Mouse (Mus musculus) spleen, postnatal 10 days (tissue): ENCODE results near the gene Cyp4f13.

Source experiments
- DNase-seq, 2 experiments: peaks; one replicate each; pipeline ENCODE4 v3.0.0; 2021 to 2022; ENCODE audit warnings: low spot score in 2 of 2

Gene Cyp4f13

GRCm38 (mm10) chr17:32906172-32906571, 41.0 kb downstream of the Cyp4f13 start:
- no peak for DNase-seq

- peak; percentile 18 to 72 for DNase-seq
Measured at GRCm38 (mm10) chr17:32905239-32905638, 42.0 kb downstream of the Cyp4f13 start.

DNA sequence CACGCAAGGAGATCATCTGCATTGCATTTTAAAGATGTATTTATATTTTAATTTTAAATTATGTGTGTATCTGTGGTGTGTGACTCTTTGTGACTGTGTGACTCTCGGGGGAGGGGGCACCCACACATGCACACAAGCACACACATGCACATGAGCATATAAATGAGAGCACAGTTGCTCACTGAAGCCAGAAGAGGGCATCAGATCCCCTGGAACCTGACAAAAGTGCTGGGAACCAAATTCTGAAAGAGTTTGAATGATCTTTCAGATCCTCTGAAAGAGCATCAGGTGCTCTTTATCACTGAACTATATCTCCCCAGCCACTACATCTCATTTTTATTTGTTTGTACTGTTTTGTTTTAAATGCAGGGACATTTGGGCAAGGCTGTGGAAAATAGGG, 42.8 kb downstream of the Cyp4f13 start:
- no peak for DNase-seq

- DNase-seq, result no peak
Measured at GRCm38 (mm10) chr17:32901751-32902525, 45.3 kb downstream of the Cyp4f13 start.

- DNase-seq, result no peak
Measured at GRCm38 (mm10) chr17:32895421-32895820, 51.8 kb downstream of the Cyp4f13 start.

GRCm38 (mm10) chr17:32893901-32894300, 53.3 kb downstream of the Cyp4f13 start:
- DNase-seq, result no peak

- peak; percentile 55 to 71 for DNase-seq
Measured at GRCm38 (mm10) chr17:32891239-32892180, 55.7 kb downstream of the Cyp4f13 start, which contains the start of gene Zfp870. Gene Zfp870, minus strand, starts transcription at chr17:32891642.

GRCm38 (mm10) chr17:32890852-32891238, 56.4 kb downstream of the Cyp4f13 start:
- DNase-seq, result no peak

- DNase-seq, result no peak
Measured at GRCm38 (mm10) chr17:32889611-32890010, 57.6 kb downstream of the Cyp4f13 start.

GRCm38 (mm10) chr17:32880320-32881218, 66.6 kb downstream of the Cyp4f13 start:
- DNase-seq, result no peak

DNA sequence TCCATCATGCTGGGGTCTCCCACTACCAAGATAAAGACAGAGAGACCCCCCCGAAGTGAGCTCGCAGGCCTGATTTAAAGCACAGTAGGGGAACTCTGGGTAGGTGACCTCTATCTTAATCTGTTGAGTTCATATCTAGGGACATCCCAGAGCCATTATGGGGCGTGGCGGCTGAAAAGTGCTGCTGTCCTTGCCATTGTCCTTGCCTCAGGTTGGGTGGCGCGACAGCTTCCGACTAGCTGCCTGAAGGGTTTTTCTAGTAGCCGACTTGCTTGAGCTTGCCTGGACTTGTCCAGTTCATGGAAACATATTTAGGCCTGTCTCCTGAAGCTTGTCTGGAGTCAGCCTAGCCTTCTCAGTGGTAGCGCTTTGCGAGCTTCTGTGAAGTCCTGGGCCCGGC, 68.4 kb downstream of the Cyp4f13 start:
- DNase-seq, result no peak

GRCm38 (mm10) chr17:32877471-32878171, 69.6 kb downstream of the Cyp4f13 start:
- DNase-seq, result no peak
